Mouse (Mus musculus): ENCODE data around the gene Klra1. TPM values are rescaled to one million over a fixed set of nuclear protein-coding genes. Genes with fewer than 3 reads are reported as not detected.
"Not testable (repeated sequence)": the region's sequence is repeated elsewhere in the genome, so short reads cannot be mapped to it uniquely, and the experiment has no call there.

Klra1 gene
- not detected for total RNA-seq (2021)
- long read RNA-seq, experiment 1 = 0 reads
- long read RNA-seq, experiment 2 = 0 reads

DNA sequence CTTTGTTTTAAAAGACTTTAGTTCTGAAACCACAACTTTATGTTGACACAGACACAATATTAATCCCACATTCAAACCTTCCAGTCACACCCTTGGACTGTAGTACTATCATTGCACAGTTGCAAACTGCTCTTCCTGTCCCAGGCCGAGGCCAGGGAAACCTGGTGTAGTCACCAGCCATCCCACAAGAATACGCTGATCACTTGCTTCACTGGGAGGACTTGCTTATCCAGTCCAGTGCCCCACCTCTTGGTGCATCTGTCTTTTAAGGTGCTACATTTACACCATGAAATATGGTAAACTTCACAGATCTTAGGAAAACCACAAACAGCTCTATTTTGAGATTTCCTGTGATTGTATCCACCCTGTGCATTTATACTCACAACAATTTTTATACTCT, at the start of gene Klra1:
Klra1 (minus strand) TSS at position 125 of the 400 bp plus-strand sequence.
- no peak for DNase-seq (ENCODE audit: low spot score)

- no peak for DNase-seq (ENCODE audit: low spot score)
Observed at GRCm38 (mm10) chr6:130429511-130429910, 42.8 kb upstream of the Klra1 start.

DNA sequence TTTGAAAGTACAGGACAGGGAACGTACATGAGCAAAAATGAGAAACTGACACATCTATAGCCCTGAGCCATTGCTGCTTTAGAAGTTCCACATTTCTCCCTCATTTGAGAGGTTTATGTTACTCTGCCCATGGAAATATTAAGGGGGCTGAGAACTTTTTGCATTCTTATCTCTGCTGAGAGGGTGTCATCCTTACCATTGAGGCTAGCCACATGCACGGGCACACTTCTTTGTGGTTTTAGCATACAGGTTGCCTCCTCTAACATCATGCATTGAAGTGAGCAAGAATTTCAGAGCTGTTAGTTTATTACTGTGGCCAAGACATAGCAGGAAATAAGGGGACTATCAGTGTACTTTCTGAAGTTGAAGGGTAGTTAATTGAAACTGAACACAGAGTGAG, 32.5 kb upstream of the Klra1 start:
- DNase-seq (ENCODE audit: low spot score) = no peak

DNA sequence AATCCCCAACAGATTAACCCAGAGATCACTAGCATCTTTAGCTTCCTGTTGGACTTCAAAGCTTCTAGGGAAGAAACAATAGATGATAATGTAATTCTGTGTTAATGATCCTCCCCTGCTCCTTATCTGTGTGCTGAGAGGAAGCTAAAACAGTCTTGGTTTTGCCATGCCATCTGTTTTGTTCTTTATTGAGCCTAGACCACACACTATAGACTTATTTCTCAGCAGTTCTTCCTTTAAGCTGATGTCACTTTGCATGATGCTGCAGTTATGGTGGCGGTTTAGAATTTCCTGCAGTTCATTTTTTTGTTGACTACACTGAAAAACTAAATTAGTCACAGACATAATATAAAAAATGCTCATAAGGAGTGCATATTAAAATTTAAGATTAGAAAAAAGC, 18.2 kb upstream of the Klra1 start:
- no peak for DNase-seq (ENCODE audit: low spot score)

GRCm38 (mm10) chr6:130385803-130386202, 871 bp downstream of the Klra1 start:
- DNase-seq (ENCODE audit: low spot score) = no peak

DNA sequence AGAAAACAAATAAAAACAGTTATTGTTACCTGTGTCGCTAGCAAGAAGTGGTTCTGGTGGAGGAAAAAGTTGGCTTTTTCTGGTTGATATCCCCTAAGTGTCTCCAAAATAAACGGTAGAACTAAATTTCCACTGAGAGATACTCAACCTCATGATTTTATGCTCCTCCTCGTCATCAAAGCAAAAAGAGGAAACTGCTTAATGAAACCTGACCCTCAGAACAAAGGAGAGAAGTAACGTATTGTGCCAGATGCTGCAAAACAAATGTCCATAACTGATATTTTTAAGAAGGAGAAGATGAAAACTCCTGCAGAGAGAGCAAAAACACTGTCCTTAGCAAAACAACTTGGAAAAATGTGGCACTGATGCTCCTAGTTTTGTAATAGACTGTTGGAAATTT, 4.3 kb downstream of the Klra1 start:
- no peak for DNase-seq (ENCODE audit: low spot score)

DNA sequence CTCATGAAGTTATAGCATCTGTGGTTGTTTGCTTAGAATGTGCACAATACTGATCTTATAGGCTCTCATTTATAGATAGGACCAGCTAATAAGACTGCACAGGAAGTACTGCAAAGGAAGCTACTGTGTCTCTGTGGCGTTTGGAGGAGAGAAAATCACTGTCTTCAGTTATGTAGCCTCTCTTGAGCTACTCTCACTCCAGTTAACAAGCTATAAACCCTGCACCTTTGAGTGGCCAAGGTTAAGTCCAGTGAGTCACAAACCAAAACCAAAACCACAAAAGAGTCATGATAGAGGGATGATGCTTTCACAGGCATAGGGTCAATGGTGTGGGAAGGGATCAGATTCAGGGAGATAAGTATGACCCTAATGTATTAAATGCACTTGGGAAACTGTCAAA, 41.3 kb downstream of the Klra1 start:
- DNase-seq (ENCODE audit: low spot score) = not testable (repeated sequence)

GRCm38 (mm10) chr6:130341973-130342372, 44.7 kb downstream of the Klra1 start:
- not testable (repeated sequence) for DNase-seq (ENCODE audit: low spot score)

GRCm38 (mm10) chr6:130337411-130337810, 49.3 kb downstream of the Klra1 start, which contains the start of gene Klra3:
Gene Klra3 (minus strand): TSS chr6:130337574.
- no peak for DNase-seq (ENCODE audit: low spot score)

Other genes starting within 250 kb of the Klra1 start
- gene Klra9, start 193.8 kb downstream of the Klra1 start, total RNA-seq (2021) = under 1 TPM in 1 of 2 experiments, not detected in 1; 0.26 TPM
- gene Klra7, start 153.6 kb downstream of the Klra1 start, total RNA-seq (2021) = not detected
- under 1 TPM in 1 of 2 experiments, not detected in 1; 0.28 TPM for gene Klra10, start 104.9 kb downstream of the Klra1 start, total RNA-seq (2021)
- not detected for gene Klra3, start 49.3 kb downstream of the Klra1 start, total RNA-seq (2021)